Mouse (Mus musculus) ES-E14 (cell line): Measurements from ENCODE around the gene Stard3. TPM values are rescaled to one million over a fixed set of nuclear protein-coding genes. Genes with fewer than 3 reads are reported as not detected.

Source experiments
- DNase-seq: peaks from one replicate; pipeline ENCODE4 v3.0.0-alpha.2; 2013; ENCODE audit warnings: low read depth, low spot score
- H3K27ac ChIP-seq: 2 replicates; pipeline ENCODE4 v1.5.1; 2012; ENCODE audit warnings: low read depth, mild to moderate bottlenecking, low read length, moderate library complexity, mixed read lengths; ENCODE audit not compliant: poor library complexity, insufficient read depth, severe bottlenecking
- H3K36me3 ChIP-seq: 2 replicates; pipeline ENCODE4 v1.6.1; 2012; ENCODE audit warnings: mild to moderate bottlenecking, low read length, moderate library complexity, mixed read lengths; ENCODE audit not compliant: control insufficient read depth, poor library complexity, insufficient read depth, severe bottlenecking
- H3K4me1 ChIP-seq, 2 experiments: fragments of 150-350 bp in 1 of 2; sonication (generic) in 1 of 2; 2 replicates each; pipeline ENCODE4 v1.6.1; 2012; ENCODE audit warnings: low read length in 2 of 2, mild to moderate bottlenecking in 1 of 2, mixed read lengths in 1 of 2; ENCODE audit not compliant: control insufficient read depth in 2 of 2, insufficient read depth in 2 of 2, poor library complexity in 1 of 2
- H3K4me3 ChIP-seq, 2 experiments: fragments of 150-350 bp in 1 of 2; sonication (generic) in 1 of 2; 2 replicates each; pipeline ENCODE4 v1.5.1; 2012; ENCODE audit warnings: low read length in 2 of 2, low read depth in 1 of 2, mild to moderate bottlenecking in 1 of 2, mixed read lengths in 1 of 2; ENCODE audit not compliant: insufficient read depth in 1 of 2, poor library complexity in 1 of 2, severe bottlenecking in 1 of 2
- H3K9ac ChIP-seq: 2 replicates; pipeline ENCODE4 v1.6.1; 2012; ENCODE audit warnings: low read depth, mild to moderate bottlenecking, low read length, mixed read lengths; ENCODE audit not compliant: poor library complexity, insufficient read depth, severe bottlenecking
- H3K9me3 ChIP-seq: fragments of 150-350 bp; sonication (generic); 2 replicates; pipeline ENCODE4 v1.6.1; 2012; ENCODE audit warnings: low read depth, mild to moderate bottlenecking, low read length; ENCODE audit not compliant: control insufficient read depth, insufficient read depth
- CHD2 ChIP-seq: IDR thresholded peaks from 2 replicates; pipeline ENCODE4 v1.6.1; 2014; ENCODE audit warnings: mild to moderate bottlenecking, low read depth, low read length, inconsistent platforms
- HCFC1 ChIP-seq: IDR thresholded peaks from 2 replicates; pipeline ENCODE4 v1.6.1; 2012; ENCODE audit warnings: low read length, inconsistent platforms, borderline replicate concordance; ENCODE audit not compliant: insufficient read depth
- MAFK ChIP-seq: IDR thresholded peaks from 2 replicates; pipeline ENCODE4 v1.6.1; 2014; ENCODE audit warnings: mild to moderate bottlenecking, low read depth, low read length, inconsistent platforms; ENCODE audit not compliant: insufficient read depth
- ZC3H11A ChIP-seq: IDR thresholded peaks from 2 replicates; pipeline ENCODE4 v1.6.1; 2012; ENCODE audit warnings: low read depth, mild to moderate bottlenecking, inconsistent platforms, low read length, borderline replicate concordance
- ZNF384 ChIP-seq: IDR thresholded peaks from 2 replicates; pipeline ENCODE4 v1.6.1; 2012; ENCODE audit warnings: low read depth, low read length, inconsistent platforms
- in situ Hi-C, 2 experiments: fragments of 600-800 bp; cut with MboI; formaldehyde crosslinking; loops; one replicate each; pipeline ENCODE4 v1.15.1; 2025; ENCODE audit warnings: low sequenced_read_pairs in 2 of 2, inconsistent platforms in 1 of 2; ENCODE audit not compliant: unreplicated experiment in 2 of 2
- total RNA-seq: library from RNA; depleted of rRNA; stranded (reverse); fragments of 300-350 nt; gene quantifications from 2 replicates; pipeline ENCODE4 v1.2.3, GENCODE M21; 2012

Gene Stard3
- total RNA-seq, 1 experiment: 40.2 TPM

GRCm38 (mm10) chr11:98323933-98324332 lies 34.2 kb upstream of the Stard3 start:
- Histone ChIP-seq H3K27ac (no peak overlapping the region), H3K4me1 (no peaks in the 10 kb centered on the region; a peak in 1 of 4 replicates), H3K9ac (no peak overlapping the region), H3K4me3 (no peak overlapping the region), H3K9me3 (no peaks in the 10 kb centered on the region), H3K36me3 (no peaks in the 10 kb centered on the region)
- no peak for DNase-seq
- TF ChIP-seq CHD2 (no peak), ZNF384 (no peak), ZC3H11A (no peak), MAFK (no peak), HCFC1 (no peak)
- in situ Hi-C loops: no loop called here

- Histone ChIP-seq H3K27ac (no peak overlapping the region), H3K9ac (no peak overlapping the region), H3K36me3 (no peaks in the 10 kb centered on the region), H3K4me3 (no peak overlapping the region), H3K4me1 (peaks cover 0 to 4% of the 10 kb centered on the region in 2 experiments; a peak in 1 of 4 replicates), H3K9me3 (no peaks in the 10 kb centered on the region)
- no peak for DNase-seq
- TF ChIP-seq CHD2 (no peak), MAFK (no peak), ZC3H11A (no peak), HCFC1 (no peak), ZNF384 (no peak)
- in situ Hi-C loops: no loop called here
These were observed 32.9 kb upstream of the Stard3 start for GRCm38 (mm10) chr11:98325191-98325820.

GRCm38 (mm10) chr11:98325821-98326218 lies 32.3 kb upstream of the Stard3 start:
- Histone ChIP-seq H3K4me1 (peaks cover 0 to 4% of the 10 kb centered on the region in 2 experiments; a peak in 1 of 4 replicates), H3K27ac (no peak overlapping the region), H3K36me3 (no peaks in the 10 kb centered on the region), H3K9me3 (no peaks in the 10 kb centered on the region), H3K4me3 (no peak overlapping the region), H3K9ac (no peak overlapping the region)
- no peak for DNase-seq
- in situ Hi-C loops: no loop called here
- TF ChIP-seq CHD2: no peak
- no peak for TF ChIP-seq ZC3H11A
- TF ChIP-seq HCFC1: no peak
- TF ChIP-seq MAFK: no peak
- no peak for TF ChIP-seq ZNF384

DNA sequence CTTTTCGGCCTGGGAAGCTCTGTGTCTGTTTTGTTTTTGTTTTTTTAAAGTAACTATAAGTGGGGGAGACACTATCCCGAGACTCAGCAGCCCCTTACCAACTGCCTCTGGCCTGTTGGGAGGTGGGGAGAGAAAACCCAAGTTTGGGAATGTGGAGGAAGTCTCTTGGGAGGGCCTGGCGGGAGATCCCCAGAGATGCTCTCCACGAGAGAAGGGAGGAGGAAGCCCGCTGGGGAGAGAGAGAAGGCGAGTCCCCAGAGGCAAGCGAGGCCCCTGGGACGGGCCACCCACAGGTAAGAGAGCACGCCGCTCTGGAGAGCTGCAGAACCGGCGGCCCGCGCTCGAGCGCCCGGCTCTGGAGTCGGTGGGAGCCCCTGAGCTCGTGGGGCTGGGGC lies 31.4 kb upstream of the Stard3 start:
- peaks cover 0 to 4% of the 10 kb centered on the region in 2 experiments; a peak in 1 of 4 replicates for H3K4me1 ChIP-seq
- in situ Hi-C loops: no loop called here
- no peaks in the 10 kb centered on the region for H3K9me3 ChIP-seq
- TF ChIP-seq ZC3H11A: no peak
- no peak for TF ChIP-seq HCFC1
- no peak for TF ChIP-seq ZNF384
- TF ChIP-seq CHD2: no peak
- TF ChIP-seq MAFK: no peak
- H3K4me3 ChIP-seq: peak overlapping the region in 1 of 2 experiments; percentile 56; a peak in 1 of 4 replicates
- no peak overlapping the region for H3K27ac ChIP-seq
- no peak for DNase-seq
- H3K36me3 ChIP-seq: no peaks in the 10 kb centered on the region
- H3K9ac ChIP-seq: 0 out of 2 replicates have a peak overlapping the region, but pooled peaks have one; percentile 0
